20 mouse cellular contexts compared by ENCODE assay signal in genomic region chr7:34255137-34255536, GRCm38 (mm10). TPM values are rescaled to one million over a fixed set of nuclear protein-coding genes. Genes with fewer than 3 reads are reported as not detected.
A peak's percentile ranks its signal among the peaks of the same experiment; 100 is the strongest.
DNase-seq lines count a peak whose midpoint lies in the region; ATAC-seq and TF ChIP-seq lines count a peak whose summit lies in the region.
"Had no signal": no experiment of that assay in that cellular context is flagged by ENCODE, and none has a peak within 500 bp of the region (broad histone marks: within the 10 kb centered on the region; RNA-seq: fewer than 3 reads in every experiment).

No protein-coding gene starts in this region.

- H3K36me3 ChIP-seq in hindbrain, embryonic 14.5 days (replicated peaks; ENCODE audit: control insufficient read depth, insufficient read depth) = peaks cover 77% of the 10 kb centered on the region
- peaks cover 60% of the 10 kb centered on the region for H3K36me3 ChIP-seq in hindbrain, embryonic 13.5 days
- peaks cover 69% of the 10 kb centered on the region for H3K36me3 ChIP-seq in lung, embryonic 14.5 days (ENCODE audit: insufficient read depth)
- H3K36me3 ChIP-seq in heart, embryonic 16.5 days (ENCODE audit: control insufficient read depth, insufficient read depth) = peaks cover 30% of the 10 kb centered on the region
- H3K36me3 ChIP-seq in midbrain, embryonic 10.5 days = peaks cover 65% of the 10 kb centered on the region

- no peak for TF ChIP-seq CTCF in lung, embryonic 14.5 days (IDR thresholded peaks at IDR 0.05; ENCODE audit: low read depth)

- DNase-seq in hindbrain, embryonic 14.5 days (ENCODE audit: low spot score) = no peak
- DNase-seq in lung, embryonic 14.5 days = peak; percentile 53
- no peak for DNase-seq in lung, adult 18-20 months
- peak; percentile 46 for DNase-seq in lung, postnatal 36 days
- no peak for DNase-seq in midbrain, embryonic 10.5 days (ENCODE audit: low spot score)
- DNase-seq: adrenal gland, adult 2 months; cerebellum, adult 2 months; thymus, postnatal 25 days had no signal

- 77% methylated on average over 3 of the region's 3 CpGs for WGBS in hindbrain, embryonic 14.5 days
- WGBS in hindbrain, embryonic 13.5 days = 87% methylated on average over 3 of the region's 3 CpGs
- 59% methylated on average over 3 of the region's 3 CpGs for WGBS in lung, embryonic 14.5 days
- WGBS in heart, embryonic 16.5 days = 63% methylated on average over 3 of the region's 3 CpGs
- WGBS in midbrain, embryonic 10.5 days = 80% methylated on average over 3 of the region's 3 CpGs

- H3K9me3 ChIP-seq in hindbrain, embryonic 14.5 days (ENCODE audit: control insufficient read depth, low read length) = no peaks in the 10 kb centered on the region
- no peaks in the 10 kb centered on the region for H3K9me3 ChIP-seq in hindbrain, embryonic 13.5 days
- no peaks in the 10 kb centered on the region for H3K9me3 ChIP-seq in lung, embryonic 14.5 days (ENCODE audit: low read depth, low read length)
- no peaks in the 10 kb centered on the region for H3K9me3 ChIP-seq in heart, embryonic 16.5 days (replicated peaks; ENCODE audit: control insufficient read depth, low read length)
- H3K9me3 ChIP-seq in midbrain, embryonic 10.5 days (replicated peaks) = no peaks in the 10 kb centered on the region
- H3K9me3 ChIP-seq: embryonic facial prominence, embryonic 15.5 days; limb, embryonic 12.5 days; liver, embryonic 15.5 days; neural tube, embryonic 15.5 days had no signal

- ATAC-seq in hindbrain, embryonic 14.5 days (ENCODE audit: low FRiP score) = no peak
- ATAC-seq in hindbrain, embryonic 13.5 days (ENCODE audit: low FRiP score) = no peak
- ATAC-seq in lung, embryonic 14.5 days (ENCODE audit: insufficient read depth) = peak; percentile 66; the same call in 1 of the 2 replicates
- ATAC-seq in heart, embryonic 16.5 days (replicated peaks; ENCODE audit: extremely low read depth, insufficient read depth, low FRiP score) = peak; percentile 28; the same call in 1 of the 2 replicates
- no peak for ATAC-seq in inflammation-experienced regulatory T-cells, adult 6 months
- ATAC-seq: CD4-positive, CD25-positive, alpha-beta regulatory T cell, adult 4 months had no signal

- H3K4me3 ChIP-seq in hindbrain, embryonic 14.5 days (replicated peaks; ENCODE audit: low read length) = no peak overlapping the region
- H3K4me3 ChIP-seq in hindbrain, embryonic 13.5 days = no peak overlapping the region
- no peak overlapping the region for H3K4me3 ChIP-seq in lung, embryonic 14.5 days (ENCODE audit: low read depth, low read length)
- H3K4me3 ChIP-seq in heart, embryonic 16.5 days (ENCODE audit: low read length) = no peak overlapping the region
- no peak overlapping the region for H3K4me3 ChIP-seq in midbrain, embryonic 10.5 days
- H3K4me3 ChIP-seq: embryonic facial prominence, embryonic 15.5 days; limb, embryonic 12.5 days; liver, embryonic 15.5 days; neural tube, embryonic 15.5 days had no signal

- H3K27ac ChIP-seq in hindbrain, embryonic 14.5 days = 0 out of 2 replicates have a peak overlapping the region, but pooled peaks have one; percentile 32
- no peak overlapping the region for H3K27ac ChIP-seq in hindbrain, embryonic 13.5 days
- H3K27ac ChIP-seq in lung, embryonic 14.5 days (ENCODE audit: low read depth) = no peak overlapping the region; the same call in 1 of the 2 replicates
- H3K27ac ChIP-seq in heart, embryonic 16.5 days (ENCODE audit: low read length) = peak overlapping the region; percentile 70
- H3K27ac ChIP-seq in midbrain, embryonic 10.5 days (replicated peaks) = no peak overlapping the region
- H3K27ac ChIP-seq: limb, embryonic 12.5 days; liver, embryonic 15.5 days; neural tube, embryonic 15.5 days had no signal

- H3K4me2 ChIP-seq in hindbrain, embryonic 14.5 days (replicated peaks) = no peak overlapping the region
- no peak overlapping the region for H3K4me2 ChIP-seq in hindbrain, embryonic 13.5 days
- no peak overlapping the region for H3K4me2 ChIP-seq in lung, embryonic 14.5 days
- no peak overlapping the region for H3K4me2 ChIP-seq in heart, embryonic 16.5 days (ENCODE audit: low read depth, low read length)
- H3K4me2 ChIP-seq: embryonic facial prominence, embryonic 15.5 days; limb, embryonic 12.5 days; liver, embryonic 15.5 days; neural tube, embryonic 15.5 days had no signal

- H3K9ac ChIP-seq in hindbrain, embryonic 14.5 days = no peak overlapping the region
- H3K9ac ChIP-seq in hindbrain, embryonic 13.5 days = no peak overlapping the region
- no peak overlapping the region for H3K9ac ChIP-seq in lung, embryonic 14.5 days
- no peak overlapping the region for H3K9ac ChIP-seq in heart, embryonic 16.5 days (ENCODE audit: low read length)
- H3K9ac ChIP-seq: embryonic facial prominence, embryonic 15.5 days; limb, embryonic 12.5 days; liver, embryonic 15.5 days; neural tube, embryonic 15.5 days had no signal

- no peaks in the 10 kb centered on the region for H3K4me1 ChIP-seq in hindbrain, embryonic 14.5 days (replicated peaks; ENCODE audit: control insufficient read depth, insufficient read depth, low read length)
- H3K4me1 ChIP-seq in hindbrain, embryonic 13.5 days (replicated peaks) = no peaks in the 10 kb centered on the region
- H3K4me1 ChIP-seq in lung, embryonic 14.5 days (ENCODE audit: insufficient read depth) = no peaks in the 10 kb centered on the region
- H3K4me1 ChIP-seq in heart, embryonic 16.5 days (ENCODE audit: control insufficient read depth, insufficient read depth, low read length) = no peaks in the 10 kb centered on the region
- H3K4me1 ChIP-seq in midbrain, embryonic 10.5 days = no peaks in the 10 kb centered on the region
- H3K4me1 ChIP-seq: embryonic facial prominence, embryonic 15.5 days; liver, embryonic 15.5 days; neural tube, embryonic 15.5 days had no signal

- no peaks in the 10 kb centered on the region for H3K27me3 ChIP-seq in hindbrain, embryonic 14.5 days (ENCODE audit: control insufficient read depth, insufficient read depth, low read length)
- H3K27me3 ChIP-seq in hindbrain, embryonic 13.5 days = no peaks in the 10 kb centered on the region
- H3K27me3 ChIP-seq in lung, embryonic 14.5 days (ENCODE audit: insufficient read depth, low read length) = no peaks in the 10 kb centered on the region
- no peaks in the 10 kb centered on the region for H3K27me3 ChIP-seq in heart, embryonic 16.5 days (ENCODE audit: control insufficient read depth, insufficient read depth, low read length)
- no peaks in the 10 kb centered on the region for H3K27me3 ChIP-seq in midbrain, embryonic 10.5 days (ENCODE audit: low read depth, poor library complexity, severe bottlenecking)
- H3K27me3 ChIP-seq: embryonic facial prominence, embryonic 15.5 days; limb, embryonic 12.5 days; liver, embryonic 15.5 days; neural tube, embryonic 15.5 days had no signal

RNA-seq across cellular contexts. Expression of gene Gm6096, which starts 4.3 kb away (rescaled TPM):
- 0.77 and 1.0 TPM in 2 replicates for polyA plus RNA-seq in hindbrain, embryonic 14.5 days (2014; fragmentation: Nextera tagmentation; extraction: Ambion mirVana)
- polyA plus RNA-seq in hindbrain, embryonic 13.5 days (2015; fragmentation: Nextera tagmentation; extraction: Ambion mirVana) = not detected in 2 replicates
- polyA plus RNA-seq in lung, embryonic 14.5 days (2014; fragmentation: Nextera tagmentation; extraction: Ambion mirVana) = 0.88 TPM in 1 of 2 replicates, not detected in the other
- 0.42 and 0.52 TPM in 2 replicates for polyA plus RNA-seq in heart, embryonic 16.5 days (2015; fragmentation: Nextera tagmentation; extraction: Ambion mirVana)
- polyA plus RNA-seq in midbrain, embryonic 10.5 days (2016; fragmentation: Nextera tagmentation; extraction: Ambion mirVana) = not detected in 2 replicates
- not detected for polyA plus RNA-seq in inflammation-experienced regulatory T-cells, adult 6 months (2017; shearing (Covaris generic))
- polyA plus RNA-seq: adrenal gland, adult 2 months; brain, embryonic 14.5 days; cerebellum, adult 2 months; cortical plate, adult 2 months; embryonic facial prominence, embryonic 15.5 days; gonadal fat pad, adult 2 months; liver, embryonic 15.5 days; neural tube, embryonic 15.5 days; small intestine, adult 2 months had no signal

RNA-seq across cellular contexts. Expression of gene Gpi1, which starts 25.0 kb away (rescaled TPM):
- 265 and 302 TPM in 2 replicates for polyA plus RNA-seq in hindbrain, embryonic 14.5 days (2014; fragmentation: Nextera tagmentation; extraction: Ambion mirVana)
- polyA plus RNA-seq in hindbrain, embryonic 13.5 days (2015; fragmentation: Nextera tagmentation; extraction: Ambion mirVana) = 216 TPM in 2 replicates
- 260 and 268 TPM in 2 replicates for polyA plus RNA-seq in lung, embryonic 14.5 days (2014; fragmentation: Nextera tagmentation; extraction: Ambion mirVana)
- polyA plus RNA-seq in heart, embryonic 16.5 days (2015; fragmentation: Nextera tagmentation; extraction: Ambion mirVana) = 694 and 810 TPM in 2 replicates
- 324 and 395 TPM in 2 replicates for polyA plus RNA-seq in midbrain, embryonic 10.5 days (2016; fragmentation: Nextera tagmentation; extraction: Ambion mirVana)
- 100 to 1,000 TPM; 350 to 461 (median 355) TPM for polyA plus RNA-seq in inflammation-experienced regulatory T-cells, adult 6 months (2017; shearing (Covaris generic))

RNA-seq across cellular contexts. Expression of gene 4931406P16Rik, which starts 58.2 kb away (rescaled TPM):
- polyA plus RNA-seq in hindbrain, embryonic 14.5 days (2014; fragmentation: Nextera tagmentation; extraction: Ambion mirVana) = 39.5 and 45.0 TPM in 2 replicates
- polyA plus RNA-seq in hindbrain, embryonic 13.5 days (2015; fragmentation: Nextera tagmentation; extraction: Ambion mirVana) = 32.1 and 34.4 TPM in 2 replicates
- 54.7 and 59.2 TPM in 2 replicates for polyA plus RNA-seq in lung, embryonic 14.5 days (2014; fragmentation: Nextera tagmentation; extraction: Ambion mirVana)
- 24.8 and 28.4 TPM in 2 replicates for polyA plus RNA-seq in heart, embryonic 16.5 days (2015; fragmentation: Nextera tagmentation; extraction: Ambion mirVana)
- 26.6 and 28.8 TPM in 2 replicates for polyA plus RNA-seq in midbrain, embryonic 10.5 days (2016; fragmentation: Nextera tagmentation; extraction: Ambion mirVana)
- 10 to 100 TPM; 25.3 to 31.5 (median 30.0) TPM for polyA plus RNA-seq in inflammation-experienced regulatory T-cells, adult 6 months (2017; shearing (Covaris generic))

RNA-seq across cellular contexts. Expression of gene Pdcd2l, which starts 58.7 kb away (rescaled TPM):
- 63.8 and 68.9 TPM in 2 replicates for polyA plus RNA-seq in hindbrain, embryonic 14.5 days (2014; fragmentation: Nextera tagmentation; extraction: Ambion mirVana)
- 82.7 and 87.9 TPM in 2 replicates for polyA plus RNA-seq in hindbrain, embryonic 13.5 days (2015; fragmentation: Nextera tagmentation; extraction: Ambion mirVana)
- 53.7 and 54.1 TPM in 2 replicates for polyA plus RNA-seq in lung, embryonic 14.5 days (2014; fragmentation: Nextera tagmentation; extraction: Ambion mirVana)
- 59.3 and 59.5 TPM in 2 replicates for polyA plus RNA-seq in heart, embryonic 16.5 days (2015; fragmentation: Nextera tagmentation; extraction: Ambion mirVana)
- 77.9 and 79.9 TPM in 2 replicates for polyA plus RNA-seq in midbrain, embryonic 10.5 days (2016; fragmentation: Nextera tagmentation; extraction: Ambion mirVana)
- 10 to 100 TPM; 26.1 to 31.0 (median 28.5) TPM for polyA plus RNA-seq in inflammation-experienced regulatory T-cells, adult 6 months (2017; shearing (Covaris generic))

Comparison
In these comparisons a context has a peak if more than half of its experiments do, and no peak if none do; other contexts are left out.
1. DNase-seq: peak in lung, embryonic 14.5 days (single experiment) and lung, postnatal 36 days (single experiment); none in hindbrain, embryonic 14.5 days (single experiment), lung, adult 18-20 months (0 of 2) and midbrain, embryonic 10.5 days (single experiment).
2. H3K27ac ChIP-seq: peak in hindbrain, embryonic 14.5 days (single experiment) and heart, embryonic 16.5 days (single experiment); none in hindbrain, embryonic 13.5 days (single experiment), lung, embryonic 14.5 days (single experiment) and midbrain, embryonic 10.5 days (single experiment).
3. ATAC-seq: peak in lung, embryonic 14.5 days (single experiment) and heart, embryonic 16.5 days (single experiment); none in hindbrain, embryonic 14.5 days (single experiment), hindbrain, embryonic 13.5 days (single experiment) and inflammation-experienced regulatory T-cells, adult 6 months (single experiment).